Mouse (Mus musculus) embryonic fibroblast, embryonic 13.5 days (primary cell): ENCODE measurements around the gene E430018J23Rik. TPM values are rescaled to one million over a fixed set of nuclear protein-coding genes. Genes with fewer than 3 reads are reported as not detected.
"Not testable (repeated sequence)": the region's sequence is repeated elsewhere in the genome, so short reads cannot be mapped to it uniquely, and the experiment has no call there.

Experiments
- H3K27ac ChIP-seq: 2 replicates; pipeline ENCODE4 v1.5.1; 2012; ENCODE audit warnings: low read length, control low read depth, inconsistent platforms; ENCODE audit not compliant: insufficient read depth
- H3K4me1 ChIP-seq: 2 replicates; pipeline ENCODE4 v1.6.1; 2011; ENCODE audit warnings: low read length; ENCODE audit not compliant: control insufficient read depth, insufficient read depth
- H3K4me3 ChIP-seq: 2 replicates; pipeline ENCODE4 v1.5.1; 2011; ENCODE audit warnings: mild to moderate bottlenecking, control low read depth, low read length; ENCODE audit not compliant: insufficient read depth
- CTCF ChIP-seq: IDR thresholded peaks from 2 replicates; pipeline ENCODE4 v1.5.1; 2011; ENCODE audit warnings: mild to moderate bottlenecking, control low read depth, low read length, moderate library complexity, borderline replicate concordance; ENCODE audit not compliant: insufficient read depth
- POLR2A ChIP-seq: IDR thresholded peaks from 2 replicates; pipeline ENCODE4 v1.6.1; 2011; ENCODE audit warnings: low read depth, mild to moderate bottlenecking, control low read depth, low read length, moderate library complexity
- polyA plus RNA-seq: library from polyadenylated mRNA; stranded (reverse); fragments of >200 nt; gene quantifications from 2 replicates; pipeline ENCODE4 v1.2.4, GENCODE M21; 2011; ENCODE audit warnings: low read depth; ENCODE audit not compliant: missing spikeins, insufficient read length

Gene E430018J23Rik
- polyA plus RNA-seq, 1 experiment: 7.1 TPM

DNA sequence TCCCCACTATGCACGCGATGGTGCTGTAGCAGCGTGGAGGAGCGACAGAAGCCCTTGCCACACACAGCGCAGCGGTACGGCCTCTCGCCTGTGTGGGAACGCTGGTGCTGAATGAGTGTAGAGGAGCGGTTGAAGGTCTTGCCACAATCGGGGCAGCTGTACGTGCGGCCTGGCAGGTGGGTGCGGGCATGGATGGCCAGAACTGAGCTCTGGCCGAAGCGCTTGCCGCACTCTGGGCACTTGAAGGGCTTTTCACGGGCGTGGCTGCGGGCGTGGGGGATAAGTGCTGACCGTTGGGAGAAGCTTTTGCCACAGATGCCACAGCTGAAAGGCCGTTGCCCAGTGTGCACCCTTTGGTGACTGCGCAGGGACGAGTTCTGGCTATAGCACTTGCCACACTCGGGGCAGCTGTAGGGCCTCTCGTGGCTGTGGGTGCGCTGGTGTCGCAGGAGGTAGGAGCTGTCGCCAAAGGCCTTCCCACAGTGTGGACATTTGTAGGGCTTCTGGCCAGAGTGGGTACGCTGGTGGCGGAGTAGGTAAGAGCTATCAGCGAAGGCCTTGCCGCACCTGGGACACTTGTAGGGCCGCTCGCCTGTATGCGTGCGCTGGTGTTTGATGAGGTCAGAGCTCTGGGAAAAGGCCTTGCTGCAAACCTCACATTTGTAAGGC is 49.9 kb downstream of the E430018J23Rik start:
- H3K4me3 ChIP-seq: no peak overlapping the region
- TF ChIP-seq POLR2A: no peak
- TF ChIP-seq CTCF: no peak
- no peak overlapping the region for H3K27ac ChIP-seq
- no peaks in the 10 kb centered on the region for H3K4me1 ChIP-seq

DNA sequence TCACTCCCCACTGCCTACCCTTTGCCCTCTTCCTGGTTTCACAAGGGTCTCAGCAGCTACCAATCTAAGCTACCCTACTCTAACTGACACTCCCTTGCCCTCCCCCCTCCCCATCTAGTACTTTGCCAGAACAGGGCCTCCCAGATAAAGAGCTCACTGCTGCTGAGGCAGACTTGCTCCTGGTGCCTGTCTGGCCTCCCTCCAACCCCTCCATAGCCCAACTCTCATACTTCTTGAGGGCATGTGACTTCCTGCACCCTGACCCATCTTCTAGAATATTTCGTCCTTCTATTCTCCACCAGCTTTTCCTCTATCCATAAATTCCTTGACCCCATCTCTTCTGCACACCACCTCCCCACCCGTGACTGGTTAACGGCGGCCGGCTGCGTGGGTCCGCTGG is 50.5 kb downstream of the E430018J23Rik start:
- Histone ChIP-seq H3K4me3 (no peak overlapping the region), H3K4me1 (no peaks in the 10 kb centered on the region), H3K27ac (no peak overlapping the region)
- TF ChIP-seq POLR2A (no peak), CTCF (no peak)

DNA sequence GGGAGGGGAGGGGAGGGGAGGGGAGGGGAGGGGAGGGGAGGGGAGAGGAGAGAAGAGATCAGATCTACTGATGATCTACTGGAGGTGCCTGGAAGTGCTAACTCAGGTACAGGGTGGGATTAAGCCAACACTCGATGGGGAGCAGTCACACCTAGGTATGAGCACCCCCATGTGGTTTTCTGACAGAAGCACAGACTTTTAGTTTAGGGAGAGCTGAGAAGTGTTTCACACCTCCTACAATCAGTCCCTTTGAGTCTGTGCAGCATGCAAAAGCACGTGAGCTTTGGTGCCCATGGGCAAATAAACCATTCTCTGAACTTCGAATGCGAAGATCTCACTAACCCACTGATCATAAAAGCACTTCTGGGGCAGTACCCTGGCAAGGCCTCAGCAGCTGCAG is 51.1 kb downstream of the E430018J23Rik start:
- TF ChIP-seq CTCF (no peak), POLR2A (no peak)
- Histone ChIP-seq H3K27ac (no peak overlapping the region), H3K4me1 (no peaks in the 10 kb centered on the region), H3K4me3 (no peak overlapping the region)

DNA sequence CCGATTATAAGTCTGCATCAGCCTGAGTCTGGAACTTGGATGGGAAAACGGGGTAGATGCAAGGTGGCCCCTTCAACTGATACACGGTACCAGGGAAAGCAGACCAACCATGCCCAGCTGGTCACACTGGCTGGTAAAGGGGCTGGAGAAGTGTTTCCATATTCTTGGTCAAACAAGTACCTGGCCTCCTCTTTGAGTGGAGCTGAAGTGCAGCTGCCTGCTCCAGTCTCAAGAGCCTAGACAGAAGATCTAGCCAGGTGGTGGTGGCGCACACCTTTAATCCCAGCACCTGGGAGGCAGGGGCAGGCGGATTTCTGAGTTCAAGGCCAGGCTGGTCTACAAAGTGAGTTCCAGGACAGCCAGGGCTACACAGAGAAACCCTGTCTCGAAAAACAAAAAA is 51.6 kb downstream of the E430018J23Rik start:
- not testable (repeated sequence) for H3K4me3 ChIP-seq, H3K27ac ChIP-seq, H3K4me1 ChIP-seq

- no peak for TF ChIP-seq CTCF
- no peak for TF ChIP-seq POLR2A
- H3K27ac ChIP-seq: no peak overlapping the region
- H3K4me3 ChIP-seq: no peak overlapping the region
- no peaks in the 10 kb centered on the region for H3K4me1 ChIP-seq
Observed at GRCm38 (mm10) chr7:127341356-127341755, 52.1 kb downstream of the E430018J23Rik start.

Other genes with a start within 250 kb of the E430018J23Rik start
- 66.3 and 74.3 TPM in 2 replicates for gene Cd2bp2, start 197.6 kb downstream of the E430018J23Rik start, polyA plus RNA-seq
- 37.0 and 37.5 TPM in 2 replicates for gene Tbc1d10b, start 185.2 kb downstream of the E430018J23Rik start, polyA plus RNA-seq
- 1.4 and 1.7 TPM in 2 replicates for gene Mylpf, start 184.7 kb downstream of the E430018J23Rik start, polyA plus RNA-seq
- 11.0 and 12.4 TPM in 2 replicates for gene Zfp553, start 160.6 kb downstream of the E430018J23Rik start, polyA plus RNA-seq
- 3.9 and 4.2 TPM in 2 replicates for gene Sept1, start 160.5 kb downstream of the E430018J23Rik start, polyA plus RNA-seq
- 21.3 and 24.3 TPM in 2 replicates for gene Zfp771, start 149.4 kb downstream of the E430018J23Rik start, polyA plus RNA-seq
- 29.0 and 30.6 TPM in 2 replicates for gene Dctpp1, start 132.9 kb downstream of the E430018J23Rik start, polyA plus RNA-seq
- gene Sephs2, start 119.6 kb downstream of the E430018J23Rik start, polyA plus RNA-seq: 25.9 and 29.4 TPM in 2 replicates
- gene Itgal, start 97.4 kb downstream of the E430018J23Rik start, polyA plus RNA-seq: 0.20 and 0.56 TPM in 2 replicates
- 18.4 and 20.7 TPM in 2 replicates for gene Zfp768, start 48.0 kb downstream of the E430018J23Rik start, polyA plus RNA-seq
- 4.5 and 7.0 TPM in 2 replicates for gene Zfp747, start 17.6 kb downstream of the E430018J23Rik start, polyA plus RNA-seq
- 1.6 and 2.1 TPM in 2 replicates for gene 9130019O22Rik, start 6.5 kb downstream of the E430018J23Rik start, polyA plus RNA-seq
- gene Zfp764, start 13.2 kb upstream of the E430018J23Rik start, polyA plus RNA-seq: 3.3 and 5.0 TPM in 2 replicates
- 9.6 and 11.0 TPM in 2 replicates for gene Zfp688, start 28.4 kb upstream of the E430018J23Rik start, polyA plus RNA-seq
- gene Zfp689, start 55.5 kb upstream of the E430018J23Rik start, polyA plus RNA-seq: 1.8 and 3.2 TPM in 2 replicates
- 73.6 and 83.0 TPM in 2 replicates for gene Prr14, start 66.0 kb upstream of the E430018J23Rik start, polyA plus RNA-seq
- gene Fbrs, start 85.6 kb upstream of the E430018J23Rik start, polyA plus RNA-seq: 54.2 and 58.1 TPM in 2 replicates
- gene Srcap, start 118.4 kb upstream of the E430018J23Rik start, polyA plus RNA-seq: 63.8 and 64.6 TPM in 2 replicates
- gene Gm42715, start 126.0 kb upstream of the E430018J23Rik start, polyA plus RNA-seq: 10.3 and 12.0 TPM in 2 replicates
- not detected in 2 replicates for gene Tmem265, start 167.8 kb upstream of the E430018J23Rik start, polyA plus RNA-seq
- gene Phkg2, start 179.7 kb upstream of the E430018J23Rik start, polyA plus RNA-seq: 29.6 and 31.2 TPM in 2 replicates
- 1.5 and 3.6 TPM in 2 replicates for gene Ccdc189, start 195.0 kb upstream of the E430018J23Rik start, polyA plus RNA-seq
- 34.2 and 34.6 TPM in 2 replicates for gene Rnf40, start 195.1 kb upstream of the E430018J23Rik start, polyA plus RNA-seq
- gene Zfp629, start 222.2 kb upstream of the E430018J23Rik start, polyA plus RNA-seq: 9.3 and 14.9 TPM in 2 replicates